Mouse (Mus musculus): Measurements from ENCODE around the gene Igdcc4.
"Not testable (repeated sequence)": the region's sequence is repeated elsewhere in the genome, so short reads cannot be mapped to it uniquely, and the experiment has no call there.

Gene Igdcc4

GRCm38 (mm10) chr9:65100991-65101685, at the start of gene Igdcc4:
TSS of gene Igdcc4 (plus strand) at chr9:65101486.
- peak; percentile 31 for DNase-seq (ENCODE audit: low spot score)

GRCm38 (mm10) chr9:65064251-65064650, 37.0 kb upstream of the Igdcc4 start:
- DNase-seq (ENCODE audit: low spot score): no peak

- DNase-seq (ENCODE audit: low spot score): no peak
Measured at GRCm38 (mm10) chr9:65070587-65070986, 30.7 kb upstream of the Igdcc4 start.

- DNase-seq (ENCODE audit: low spot score): no peak
Measured at GRCm38 (mm10) chr9:65073555-65073954, 27.7 kb upstream of the Igdcc4 start.

- DNase-seq (ENCODE audit: low spot score): no peak
Measured at GRCm38 (mm10) chr9:65074251-65074650, 27.0 kb upstream of the Igdcc4 start.

GRCm38 (mm10) chr9:65074855-65075493, 26.3 kb upstream of the Igdcc4 start:
- no peak for DNase-seq (ENCODE audit: low spot score)

- DNase-seq (ENCODE audit: low spot score): no peak
Measured at GRCm38 (mm10) chr9:65077536-65077935, 23.8 kb upstream of the Igdcc4 start.

GRCm38 (mm10) chr9:65080141-65080540, 21.1 kb upstream of the Igdcc4 start:
- DNase-seq (ENCODE audit: low spot score): not testable (repeated sequence)

- no peak for DNase-seq (ENCODE audit: low spot score)
Measured at GRCm38 (mm10) chr9:65083075-65083765, 18.1 kb upstream of the Igdcc4 start.

- DNase-seq (ENCODE audit: low spot score): peak; percentile 16
Measured at GRCm38 (mm10) chr9:65084198-65084807, 17.0 kb upstream of the Igdcc4 start.

GRCm38 (mm10) chr9:65085270-65085669, 16.0 kb upstream of the Igdcc4 start:
- DNase-seq (ENCODE audit: low spot score): no peak

- no peak for DNase-seq (ENCODE audit: low spot score)
Measured at GRCm38 (mm10) chr9:65086801-65087200, 14.5 kb upstream of the Igdcc4 start.

- no peak for DNase-seq (ENCODE audit: low spot score)
Measured at GRCm38 (mm10) chr9:65087490-65087889, 13.8 kb upstream of the Igdcc4 start.

- DNase-seq (ENCODE audit: low spot score): peak; percentile 62
Measured at GRCm38 (mm10) chr9:65094237-65094636, 7.0 kb upstream of the Igdcc4 start.

- DNase-seq (ENCODE audit: low spot score): peak; percentile 49
Measured at GRCm38 (mm10) chr9:65101686-65102376, 545 bp downstream of the Igdcc4 start.

- no peak for DNase-seq (ENCODE audit: low spot score)
Measured at GRCm38 (mm10) chr9:65102377-65103172, 1.3 kb downstream of the Igdcc4 start.

GRCm38 (mm10) chr9:65103173-65103752, 2.0 kb downstream of the Igdcc4 start:
- DNase-seq (ENCODE audit: low spot score): no peak

- no peak for DNase-seq (ENCODE audit: low spot score)
Measured at GRCm38 (mm10) chr9:65106821-65107220, 5.5 kb downstream of the Igdcc4 start.

GRCm38 (mm10) chr9:65107893-65108292, 6.6 kb downstream of the Igdcc4 start:
- no peak for DNase-seq (ENCODE audit: low spot score)

- DNase-seq (ENCODE audit: low spot score): no peak
Measured at GRCm38 (mm10) chr9:65109132-65110072, 8.1 kb downstream of the Igdcc4 start.
